Mouse (Mus musculus): Measurements from ENCODE around the gene Psmd9.
A peak's percentile ranks its signal among the peaks of the same experiment; 100 is the strongest.

The Psmd9 gene

DNA sequence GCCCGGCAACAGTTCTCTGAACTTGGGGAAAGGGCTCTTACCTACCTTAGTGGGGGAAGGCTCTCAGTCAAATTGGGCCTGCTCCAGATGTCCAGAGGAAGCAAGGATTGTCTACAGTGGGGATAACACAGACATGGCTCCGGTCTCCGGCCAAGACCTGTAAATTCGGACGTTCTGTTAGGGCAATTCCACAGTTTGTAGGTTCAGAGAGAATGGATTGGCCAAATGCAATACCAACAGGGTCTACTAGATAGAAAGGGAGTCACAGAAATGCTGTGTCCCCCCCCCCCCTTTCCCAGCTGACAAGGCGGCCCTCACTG is 31.3 kb upstream of the Psmd9 start:
- no peak for DNase-seq

- DNase-seq = peak; percentile 63
Observed at GRCm38 (mm10) chr5:123138230-123138911, 30.8 kb upstream of the Psmd9 start.

DNA sequence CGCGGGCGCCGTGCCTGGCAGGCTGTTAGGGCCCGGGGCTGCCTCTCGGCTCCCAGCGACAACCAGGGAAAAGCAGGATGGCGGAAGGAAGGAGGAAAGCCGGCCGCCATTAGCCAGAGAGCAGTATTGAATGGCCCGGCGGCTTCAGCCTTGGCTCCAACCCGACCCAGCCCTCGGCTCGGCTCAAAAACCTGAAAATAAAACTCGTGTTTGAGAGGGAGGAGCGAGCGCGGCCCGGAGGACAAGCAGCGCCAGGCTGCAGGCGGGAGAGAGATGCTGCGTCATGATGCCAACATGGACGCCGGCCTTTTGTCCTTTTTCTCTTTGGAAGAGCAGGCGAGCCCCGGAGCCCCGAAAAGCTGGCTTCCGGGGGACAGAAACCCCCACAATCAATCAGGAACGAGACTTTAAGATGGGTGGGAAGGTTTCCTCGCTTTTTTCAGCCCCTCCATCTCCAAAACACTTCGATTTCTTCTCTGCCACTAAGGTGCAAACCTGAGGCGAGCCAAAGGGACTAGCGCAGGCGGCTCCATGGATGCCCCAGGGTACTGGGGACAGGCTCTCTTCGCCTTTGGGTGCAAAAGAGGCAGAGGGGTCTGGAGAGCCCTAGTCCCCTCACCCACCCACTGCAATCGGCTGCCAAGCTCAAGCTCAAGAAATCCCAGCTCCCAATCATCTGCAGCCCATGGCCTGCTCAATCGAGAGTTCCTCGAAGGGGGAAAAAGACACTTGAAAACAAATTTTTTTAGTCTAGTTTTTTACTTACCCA is 30.1 kb upstream of the Psmd9 start:
- DNase-seq = peak; percentile 82

DNA sequence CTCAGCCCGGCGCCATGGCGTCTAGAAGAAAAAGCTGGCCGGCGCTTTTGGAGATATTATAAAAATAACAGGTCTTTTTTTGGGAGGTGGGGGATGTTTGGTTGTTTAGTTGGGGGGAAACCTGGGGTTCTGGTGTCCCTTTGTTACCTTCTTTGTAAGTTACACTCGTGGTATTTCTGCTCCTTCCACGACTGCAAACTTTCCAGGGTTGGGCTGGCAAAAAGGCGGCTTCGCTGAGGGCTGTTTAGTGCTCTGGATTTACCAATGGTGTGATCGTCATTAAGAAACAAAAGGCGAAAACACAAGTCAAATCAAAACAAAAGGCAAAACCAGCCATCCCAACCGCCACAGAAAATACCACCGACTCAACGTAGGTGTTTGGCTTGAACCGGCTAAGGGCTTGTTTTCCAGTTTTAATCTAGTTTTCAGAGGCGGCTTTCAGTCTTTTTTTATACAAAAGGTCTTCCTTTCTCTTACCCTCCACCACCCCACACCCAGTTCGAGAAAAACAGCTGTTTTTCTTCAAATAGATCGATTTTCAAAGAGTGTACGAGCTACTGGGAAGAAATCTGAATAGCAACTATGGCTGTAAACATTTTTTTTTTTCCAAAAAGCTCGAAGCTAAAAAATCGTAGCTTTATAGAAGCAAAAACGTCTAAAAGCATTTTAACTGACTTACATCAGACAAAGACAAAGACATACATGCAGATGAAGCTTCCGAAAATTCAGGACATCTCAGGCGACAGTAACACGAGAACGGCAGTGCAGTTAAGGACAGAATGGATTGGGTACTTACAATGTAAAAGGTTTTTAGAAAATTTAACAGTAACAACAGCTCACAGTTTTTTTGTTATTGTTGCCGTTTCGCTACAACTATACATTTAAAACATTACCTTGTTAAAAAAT is 29.2 kb upstream of the Psmd9 start:
- peak; percentile 63 for DNase-seq

DNA sequence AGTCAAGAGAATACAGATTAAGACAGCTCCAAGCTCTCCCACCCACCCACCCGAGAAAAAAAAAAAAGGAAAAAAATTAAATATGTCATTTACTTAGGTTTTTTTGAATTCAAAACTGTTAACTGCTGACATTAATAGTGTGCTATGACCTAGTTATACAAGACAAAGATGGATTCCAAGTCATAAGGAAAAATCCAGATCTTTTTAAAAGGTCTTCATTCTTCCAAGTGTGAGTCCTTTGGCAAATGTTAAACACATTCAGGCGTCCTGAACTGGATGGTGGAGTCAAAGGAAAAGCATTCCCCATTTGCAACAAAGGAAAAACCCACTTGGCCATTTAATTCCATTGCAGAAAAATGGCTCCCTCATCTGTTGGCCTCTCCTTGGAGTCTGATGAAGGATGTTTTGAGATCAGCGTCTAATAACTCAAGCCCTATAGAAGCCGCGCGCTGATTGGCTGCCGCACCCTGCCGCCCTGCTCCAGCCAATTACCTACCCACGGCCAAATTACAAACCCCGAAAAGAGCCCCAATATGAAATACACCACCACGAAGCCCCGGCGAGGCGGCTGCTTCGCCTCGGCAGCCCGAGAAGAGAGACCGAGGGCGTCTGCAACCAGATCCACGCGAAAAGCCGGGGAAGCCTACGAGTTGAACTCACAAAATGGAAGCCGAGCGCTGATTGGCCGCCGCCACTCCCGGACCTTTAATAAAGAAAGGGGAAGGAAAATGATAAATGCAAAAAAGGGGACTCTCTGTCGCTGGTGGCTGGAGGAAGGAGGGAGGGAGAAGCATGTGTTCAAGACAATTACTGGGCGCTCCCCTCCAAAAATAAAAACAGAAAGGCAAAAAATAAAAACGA is 28.3 kb upstream of the Psmd9 start:
- peak; percentile 87 for DNase-seq

DNA sequence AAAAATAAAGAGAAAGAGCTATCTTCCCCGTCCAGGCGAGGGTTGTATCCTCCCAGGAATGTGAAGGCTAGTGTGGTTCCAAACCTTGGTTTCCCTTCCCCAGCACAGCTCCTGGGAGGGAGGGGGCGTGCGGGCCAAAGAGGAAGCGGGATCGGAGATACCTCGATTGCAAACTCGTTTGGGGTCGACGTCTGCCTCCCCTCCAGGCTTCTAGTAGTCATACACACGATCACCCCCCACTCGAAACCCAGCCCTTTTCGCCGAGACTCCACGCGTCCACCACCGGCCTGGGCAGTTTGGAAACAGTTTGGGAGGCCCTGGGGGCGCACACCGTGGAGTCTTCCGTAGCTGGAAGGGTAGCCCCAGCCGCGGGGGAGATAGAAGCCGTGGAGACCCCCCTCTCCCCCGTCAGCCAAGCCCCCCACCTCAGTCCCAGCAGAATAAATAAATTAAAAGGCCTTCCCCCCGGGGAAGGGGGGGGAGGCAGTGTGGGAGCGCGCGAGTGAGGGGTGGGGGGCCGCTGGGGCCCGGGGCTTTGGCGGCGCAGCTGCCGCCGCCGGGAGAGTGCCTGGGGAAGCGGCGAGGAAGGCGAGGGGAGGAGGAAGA is 27.6 kb upstream of the Psmd9 start:
- peak; percentile 71 for DNase-seq

- DNase-seq = peak; percentile 77
Observed at GRCm38 (mm10) chr5:123142161-123143157, 26.8 kb upstream of the Psmd9 start, which contains the start of gene Setd1b. Gene Setd1b, plus strand, starts transcription at chr5:123142193.

DNA sequence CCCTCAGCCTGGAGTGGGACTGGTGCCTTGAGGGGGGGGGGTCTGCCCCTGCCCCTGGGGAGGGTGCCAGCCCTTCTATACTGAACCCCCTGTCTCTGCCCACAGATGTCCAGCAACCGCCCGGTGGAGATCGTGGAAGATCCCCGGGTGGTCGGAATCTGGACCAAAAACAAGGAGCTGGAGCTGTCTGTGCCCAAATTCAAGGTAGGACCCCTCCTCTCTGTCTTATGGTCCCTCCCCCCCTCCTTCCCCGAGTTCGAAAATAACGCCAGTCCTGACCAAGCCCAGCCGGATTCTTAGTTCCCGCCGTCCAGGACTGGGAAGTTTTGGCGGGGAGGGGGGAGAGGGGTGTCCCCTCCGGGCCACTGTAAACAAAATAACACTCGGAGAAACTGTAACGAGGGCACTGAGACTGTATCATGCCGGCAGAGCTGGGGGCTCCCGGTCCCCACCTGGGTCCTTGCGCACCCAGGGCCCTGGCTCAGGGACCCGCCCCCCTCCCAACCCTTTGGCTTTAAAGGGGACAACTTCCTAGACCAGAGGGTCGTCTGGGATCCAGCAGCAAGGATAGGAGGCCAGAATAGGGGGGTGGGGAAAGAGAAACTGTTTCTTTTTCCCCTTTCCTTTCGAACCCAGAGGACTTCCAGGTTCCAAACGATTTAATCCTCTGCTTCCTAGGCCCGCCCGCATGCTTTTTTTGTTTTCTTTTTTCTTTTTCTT is 25.8 kb upstream of the Psmd9 start:
- peak; percentile 45 for DNase-seq

- DNase-seq = no peak
Observed at GRCm38 (mm10) chr5:123143971-123144745, 25.1 kb upstream of the Psmd9 start.

DNA sequence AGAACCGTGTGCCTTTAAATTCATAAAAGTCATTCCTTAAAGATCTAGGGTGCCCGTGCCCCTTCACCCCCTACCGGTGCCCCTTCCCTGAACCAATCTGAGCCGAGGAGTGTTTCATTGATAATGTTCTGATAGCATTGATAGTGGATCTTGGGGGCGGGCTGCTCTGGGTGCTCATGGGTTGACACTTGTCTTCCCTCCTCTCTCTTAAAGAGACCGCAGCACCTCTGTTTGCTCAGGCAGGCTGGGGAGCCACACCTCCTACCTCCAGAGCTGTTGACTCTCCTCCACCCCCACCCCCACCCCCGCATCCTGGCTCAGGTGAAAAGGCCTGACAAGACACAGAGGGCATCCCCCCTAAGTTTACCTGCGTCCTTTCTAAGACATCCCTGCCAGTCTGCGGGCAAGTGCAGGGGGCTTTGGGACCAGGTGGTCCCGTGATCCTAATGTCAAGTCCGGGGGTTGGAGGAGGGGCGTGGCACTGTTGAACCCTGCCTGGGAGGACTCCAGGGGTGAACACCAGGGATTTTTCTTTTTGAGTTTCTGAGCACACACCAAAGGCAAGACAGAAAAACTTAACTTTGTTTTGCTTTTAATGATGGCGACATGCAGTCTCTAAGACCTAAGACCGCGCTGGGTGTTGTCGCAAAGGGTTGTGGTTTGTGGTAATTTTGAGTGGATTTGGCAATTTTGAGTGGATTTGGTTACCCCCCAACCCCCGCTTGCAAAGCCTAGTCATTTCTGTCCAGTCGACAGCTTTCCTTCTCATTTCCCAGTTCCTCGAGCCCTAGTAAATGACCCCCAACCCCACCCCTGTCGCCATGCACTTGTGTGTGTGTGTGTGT is 24.2 kb upstream of the Psmd9 start:
- peak; percentile 49 for DNase-seq

- no peak for DNase-seq
Observed at GRCm38 (mm10) chr5:123146357-123146756, 22.9 kb upstream of the Psmd9 start.

- DNase-seq = no peak
Observed at GRCm38 (mm10) chr5:123147569-123147968, 21.6 kb upstream of the Psmd9 start.

DNA sequence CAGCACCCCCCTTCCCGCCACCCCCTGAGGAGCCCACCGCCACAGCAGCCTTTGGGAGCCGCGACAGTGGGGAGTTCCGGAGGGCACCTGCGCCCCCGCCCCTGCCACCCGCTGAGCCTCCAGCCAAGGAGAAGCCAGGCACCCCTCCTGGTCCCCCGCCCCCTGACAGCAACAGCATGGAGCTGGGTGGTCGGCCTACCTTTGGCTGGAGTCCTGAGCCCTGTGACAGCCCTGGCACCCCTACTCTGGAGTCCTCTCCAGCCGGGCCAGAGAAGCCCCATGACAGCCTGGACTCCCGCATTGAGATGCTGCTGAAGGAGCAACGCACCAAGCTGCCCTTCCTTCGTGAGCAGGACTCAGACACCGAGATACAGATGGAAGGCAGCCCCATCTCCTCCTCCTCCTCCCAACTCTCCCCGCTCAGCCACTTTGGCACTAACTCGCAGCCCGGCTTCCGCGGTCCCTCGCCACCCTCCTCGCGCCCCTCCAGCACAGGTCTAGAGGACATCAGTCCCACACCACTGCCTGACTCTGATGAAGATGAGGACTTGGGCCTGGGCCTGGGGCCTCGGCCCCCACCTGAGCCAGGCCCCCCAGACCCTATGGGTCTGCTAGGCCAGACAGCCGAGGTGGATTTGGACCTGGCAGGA is 21.0 kb upstream of the Psmd9 start:
- no peak for DNase-seq

DNA sequence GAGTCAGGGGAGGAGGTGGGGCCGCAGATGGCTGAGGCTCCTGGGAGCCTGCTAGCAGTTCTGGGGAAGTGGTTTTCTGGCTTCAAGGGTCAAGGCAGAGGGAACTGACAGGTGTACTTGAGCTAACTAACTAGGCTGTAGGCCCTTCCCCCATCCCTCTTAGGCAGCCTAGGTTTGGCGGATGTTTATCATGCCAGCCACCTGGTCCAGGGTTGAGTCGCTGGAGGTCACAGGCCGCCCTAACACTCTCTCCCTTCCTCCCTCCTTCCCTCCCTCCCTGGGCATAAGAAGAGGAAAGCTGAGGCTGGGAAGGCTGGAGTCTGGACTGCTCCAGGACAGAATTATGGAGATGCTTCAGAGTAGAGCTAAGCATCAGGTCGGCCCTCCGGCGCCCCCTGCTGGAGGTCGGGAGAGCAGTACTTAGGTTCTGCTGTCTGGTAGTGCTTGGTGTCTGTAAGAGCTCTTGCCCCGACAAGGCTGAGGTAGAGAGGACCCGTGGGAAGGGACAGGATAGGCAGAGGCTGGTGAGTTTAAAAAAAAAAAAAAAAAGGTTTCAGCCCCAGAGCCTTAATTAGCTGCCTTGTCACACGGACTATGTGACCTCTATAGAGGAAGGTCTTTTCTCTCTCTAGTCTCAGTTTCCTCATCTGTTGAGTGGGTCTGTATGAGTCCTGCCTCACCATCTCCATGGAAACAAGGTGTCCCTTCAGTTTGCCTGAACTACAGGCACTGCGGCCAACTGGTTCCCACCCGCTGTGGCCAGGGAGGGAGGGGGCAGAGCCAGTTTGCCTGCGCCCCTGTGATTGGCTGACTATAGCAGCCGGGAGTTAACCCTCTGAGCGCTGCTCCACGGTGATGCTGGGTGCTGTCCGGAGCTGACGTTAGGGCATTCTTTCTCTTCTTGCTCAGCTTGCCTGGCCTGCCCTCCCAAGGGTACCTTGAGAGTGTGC is 19.5 kb upstream of the Psmd9 start:
- DNase-seq = peak; percentile 92

GRCm38 (mm10) chr5:123150641-123151040 is 18.6 kb upstream of the Psmd9 start:
- peak; percentile 87 for DNase-seq

GRCm38 (mm10) chr5:123151077-123151476 is 18.1 kb upstream of the Psmd9 start:
- peak; percentile 76 for DNase-seq
